Mouse (Mus musculus): Measurements from ENCODE around the gene Bckdha. TPM values are rescaled to one million over a fixed set of nuclear protein-coding genes. Genes with fewer than 3 reads are reported as not detected.

The Bckdha gene
- polyA plus RNA-seq, 1 experiment from 2014 or later: 54.1 TPM

DNA sequence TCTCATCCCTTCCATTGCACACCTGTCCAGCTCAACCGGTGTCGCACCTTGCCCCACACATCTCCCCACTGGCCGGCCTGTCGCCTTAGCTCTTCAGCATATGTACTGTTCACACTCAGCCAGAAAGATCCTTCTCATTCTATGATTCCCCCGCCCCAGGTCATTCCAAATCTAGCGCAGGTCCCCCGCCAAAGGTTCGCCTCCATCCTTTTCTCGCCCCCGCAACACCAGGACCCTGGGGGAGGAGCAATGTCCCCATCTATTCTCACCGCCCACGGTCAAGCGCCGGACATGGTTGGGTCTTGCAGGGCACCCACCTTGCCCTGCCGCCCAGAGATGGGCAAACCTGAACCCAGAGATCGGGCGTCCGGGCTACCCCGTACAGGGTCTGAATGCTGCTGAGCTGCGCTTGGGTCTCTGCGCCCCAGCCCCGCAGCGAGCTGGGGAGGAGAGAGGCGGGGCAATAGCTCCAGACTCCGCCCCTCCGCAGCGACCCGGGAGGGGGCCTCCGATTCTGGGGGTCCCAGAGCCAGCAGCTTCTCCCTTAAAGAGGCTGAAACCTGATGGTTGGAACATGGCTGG is 16.0 kb upstream of the Bckdha start, which contains the start of gene Tmem91:
Gene Tmem91, minus strand, starts transcription at position 448 of the 582 bp plus-strand sequence.
- WGBS: 2% methylated on average over 29 of the region's 29 CpGs
- Histone ChIP-seq H3K9me3 (replicated peaks; ENCODE audit: control insufficient read depth, low read length) (no peaks in the 10 kb centered on the region), H3K4me1 (ENCODE audit: control insufficient read depth, insufficient read depth, low read length) (peaks cover 21% of the 10 kb centered on the region), H3K27me3 (ENCODE audit: control insufficient read depth, insufficient read depth, low read length) (peaks cover 23% of the 10 kb centered on the region), H3K9ac (ENCODE audit: low read length) (peak within 1 kb of the TSS; percentile 56), H3K27ac (ENCODE audit: low read length) (no peak within 1 kb of the TSS), H3K36me3 (ENCODE audit: control insufficient read depth, insufficient read depth, low read length) (no peaks in the 10 kb centered on the region), H3K4me3 (replicated peaks; ENCODE audit: low read length) (peak within 1 kb of the TSS; percentile 41), H3K4me2 (ENCODE audit: low read depth, low read length) (peak within 1 kb of the TSS; percentile 65)
- no peak for ATAC-seq (ENCODE audit: insufficient read depth, low FRiP score)

DNA sequence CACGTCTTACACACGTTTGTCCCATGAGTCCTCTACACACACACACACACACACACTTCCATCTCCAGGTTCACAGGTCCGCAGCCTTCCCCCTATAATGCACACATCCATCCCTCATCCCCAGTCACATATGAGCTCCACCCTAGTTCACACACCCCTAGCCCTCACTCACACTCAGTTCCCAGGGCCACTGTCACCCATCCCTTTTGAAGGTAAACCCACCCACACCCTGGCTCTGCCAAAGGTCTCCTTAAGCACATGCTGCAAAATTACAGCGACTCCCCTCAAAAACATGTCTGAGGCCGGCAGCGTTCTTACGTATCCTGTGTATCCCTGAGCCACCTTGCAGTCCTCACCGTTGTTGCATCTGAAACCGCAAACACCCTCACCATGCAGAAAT is 15.5 kb upstream of the Bckdha start:
- WGBS: 23% methylated on average over 9 of the region's 9 CpGs
- Histone ChIP-seq H3K9me3 (replicated peaks; ENCODE audit: control insufficient read depth, low read length) (no peaks in the 10 kb centered on the region), H3K4me2 (ENCODE audit: low read depth, low read length) (peak overlapping the region; percentile 65), H3K27ac (ENCODE audit: low read length) (no peak overlapping the region), H3K36me3 (ENCODE audit: control insufficient read depth, insufficient read depth, low read length) (no peaks in the 10 kb centered on the region), H3K4me1 (ENCODE audit: control insufficient read depth, insufficient read depth, low read length) (peaks cover 21% of the 10 kb centered on the region), H3K27me3 (ENCODE audit: control insufficient read depth, insufficient read depth, low read length) (peaks cover 23% of the 10 kb centered on the region), H3K9ac (ENCODE audit: low read length) (peak overlapping the region; percentile 56; the same call in 1 of the 2 replicates), H3K4me3 (replicated peaks; ENCODE audit: low read length) (peak overlapping the region; percentile 41)
- no peak for ATAC-seq (ENCODE audit: insufficient read depth, low FRiP score)

DNA sequence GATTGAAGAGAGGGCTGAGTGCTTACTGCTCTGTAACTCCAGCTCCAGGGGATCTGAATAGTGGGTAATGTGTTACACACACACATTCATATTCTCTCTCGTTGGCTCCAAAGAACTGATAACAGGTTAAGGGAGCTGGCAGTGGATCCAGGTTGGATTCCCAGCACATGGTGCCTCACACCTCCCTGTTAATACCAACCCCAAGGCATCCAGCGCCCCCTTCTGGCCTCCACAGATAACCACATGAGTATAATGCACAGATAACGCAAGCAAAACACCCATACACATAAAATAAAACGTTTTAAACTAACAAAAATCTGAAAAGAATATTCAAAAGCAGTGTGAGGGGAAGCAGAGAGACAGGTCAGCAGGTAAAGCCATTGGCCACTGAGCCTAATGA is 13.7 kb upstream of the Bckdha start:
- ATAC-seq (ENCODE audit: insufficient read depth, low FRiP score): no peak
- Histone ChIP-seq H3K27me3 (ENCODE audit: control insufficient read depth, insufficient read depth, low read length) (peaks cover 23% of the 10 kb centered on the region), H3K4me1 (ENCODE audit: control insufficient read depth, insufficient read depth, low read length) (peaks cover 21% of the 10 kb centered on the region), H3K9me3 (replicated peaks; ENCODE audit: control insufficient read depth, low read length) (no peaks in the 10 kb centered on the region), H3K27ac (ENCODE audit: low read length) (no peak overlapping the region), H3K4me3 (replicated peaks; ENCODE audit: low read length) (no peak overlapping the region), H3K36me3 (ENCODE audit: control insufficient read depth, insufficient read depth, low read length) (no peaks in the 10 kb centered on the region), H3K9ac (ENCODE audit: low read length) (no peak overlapping the region), H3K4me2 (ENCODE audit: low read depth, low read length) (no peak overlapping the region)
- WGBS: 51% methylated on average over 4 of the region's 4 CpGs

DNA sequence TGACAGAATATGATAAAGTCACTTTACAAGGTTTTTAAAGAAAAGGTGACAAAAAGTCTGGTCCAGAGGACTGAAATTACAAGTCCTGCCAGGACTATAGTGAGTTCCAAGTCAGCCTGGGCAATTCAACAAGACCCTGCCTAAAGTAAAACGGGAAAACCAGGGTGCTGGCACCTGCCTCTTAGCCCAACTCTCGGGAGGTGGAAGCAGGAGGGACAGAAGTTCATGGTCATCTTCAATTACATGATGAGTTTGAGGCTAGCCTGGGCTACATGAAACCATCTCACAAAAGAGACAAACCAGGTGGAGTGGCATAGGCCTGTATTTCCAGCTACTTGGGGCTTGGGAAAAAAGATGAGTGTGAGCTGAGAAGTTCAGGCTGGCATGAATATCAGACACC is 12.9 kb upstream of the Bckdha start:
- Histone ChIP-seq H3K27me3 (ENCODE audit: control insufficient read depth, insufficient read depth, low read length) (peaks cover 23% of the 10 kb centered on the region), H3K27ac (ENCODE audit: low read length) (no peak overlapping the region), H3K4me3 (replicated peaks; ENCODE audit: low read length) (no peak overlapping the region), H3K9me3 (replicated peaks; ENCODE audit: control insufficient read depth, low read length) (no peaks in the 10 kb centered on the region), H3K36me3 (ENCODE audit: control insufficient read depth, insufficient read depth, low read length) (no peaks in the 10 kb centered on the region), H3K4me1 (ENCODE audit: control insufficient read depth, insufficient read depth, low read length) (peaks cover 21% of the 10 kb centered on the region), H3K4me2 (ENCODE audit: low read depth, low read length) (no peak overlapping the region), H3K9ac (ENCODE audit: low read length) (no peak overlapping the region)
- WGBS: 71% methylated on average over 2 of the region's 2 CpGs
- no peak for ATAC-seq (ENCODE audit: insufficient read depth, low FRiP score)

DNA sequence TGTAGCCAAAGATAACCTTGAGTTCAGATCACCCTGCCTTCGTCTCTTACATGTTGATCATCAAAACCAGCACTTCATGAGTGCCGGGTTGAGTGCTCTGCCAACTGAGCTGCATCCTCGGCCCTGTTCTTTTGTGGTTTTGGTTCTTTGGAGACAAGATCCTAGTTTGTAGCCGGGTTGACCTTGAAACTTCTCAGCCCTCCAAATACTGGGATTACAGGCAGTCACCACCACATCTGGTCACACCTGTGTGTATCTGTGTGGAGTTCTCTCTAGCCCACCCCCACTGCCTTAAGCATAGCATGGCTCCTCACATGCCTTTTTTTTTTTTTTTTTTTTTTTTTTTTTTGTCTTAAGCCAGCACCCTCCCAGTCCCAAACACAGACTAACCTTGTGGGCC is 11.3 kb upstream of the Bckdha start:
- no peak overlapping the region for H3K4me2 ChIP-seq (ENCODE audit: low read depth, low read length)
- no peaks in the 10 kb centered on the region; the same call in 1 of the 2 replicates for H3K36me3 ChIP-seq (ENCODE audit: control insufficient read depth, insufficient read depth, low read length)
- H3K4me3 ChIP-seq (replicated peaks; ENCODE audit: low read length): no peak overlapping the region
- H3K27me3 ChIP-seq (ENCODE audit: control insufficient read depth, insufficient read depth, low read length): peaks cover 17% of the 10 kb centered on the region
- H3K9me3 ChIP-seq (replicated peaks; ENCODE audit: control insufficient read depth, low read length): no peaks in the 10 kb centered on the region
- ATAC-seq (ENCODE audit: insufficient read depth, low FRiP score): no peak
- H3K27ac ChIP-seq (ENCODE audit: low read length): no peak overlapping the region
- WGBS: 88% methylated on average over 4 of the region's 4 CpGs
- H3K4me1 ChIP-seq (ENCODE audit: control insufficient read depth, insufficient read depth, low read length): peaks cover 14% of the 10 kb centered on the region
- H3K9ac ChIP-seq (ENCODE audit: low read length): no peak overlapping the region

DNA sequence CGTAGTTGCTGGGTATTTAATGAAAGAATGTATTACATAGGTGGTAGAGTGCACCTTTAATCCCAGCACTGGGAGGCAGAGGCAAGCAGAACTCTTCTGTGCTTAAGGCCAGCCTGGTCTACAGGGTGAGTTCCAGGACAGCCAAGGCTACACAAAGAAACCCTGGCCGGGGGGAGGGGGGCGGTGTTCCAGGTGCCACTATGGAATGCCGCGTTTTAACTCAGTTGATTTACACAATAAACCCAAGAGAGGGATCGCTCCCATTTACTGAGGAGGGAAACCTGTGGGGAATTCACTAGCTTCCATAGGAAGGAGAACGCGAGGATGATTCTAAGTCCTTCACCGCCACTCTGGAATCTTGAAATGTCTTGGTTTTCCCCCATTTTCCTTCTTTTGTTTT is 10.8 kb upstream of the Bckdha start:
- ATAC-seq (ENCODE audit: insufficient read depth, low FRiP score): no peak

DNA sequence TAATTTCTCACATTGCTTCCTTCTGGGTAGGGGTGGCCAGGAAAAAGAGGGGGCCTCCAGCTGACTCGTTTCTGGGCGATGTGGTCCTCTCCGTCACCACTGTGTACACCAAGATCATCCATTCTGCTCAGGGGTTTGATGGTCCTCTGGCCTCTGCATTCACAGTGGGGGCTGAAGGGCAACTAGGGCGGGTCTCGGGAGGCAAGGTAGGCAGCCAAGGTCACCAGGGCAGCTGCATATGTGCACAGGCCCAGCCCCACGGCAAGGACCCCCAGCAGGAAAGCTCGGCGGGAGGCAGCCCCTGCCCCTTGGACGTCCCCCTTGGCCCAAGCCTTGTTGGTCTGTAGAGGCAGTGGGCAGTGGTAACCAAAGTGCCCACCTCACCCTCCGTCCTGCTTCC is 10.4 kb upstream of the Bckdha start:
- Histone ChIP-seq H3K9me3 (replicated peaks; ENCODE audit: control insufficient read depth, low read length) (no peaks in the 10 kb centered on the region), H3K36me3 (ENCODE audit: control insufficient read depth, insufficient read depth, low read length) (no peaks in the 10 kb centered on the region; the same call in none of the 2 replicates), H3K4me2 (ENCODE audit: low read depth, low read length) (no peak overlapping the region), H3K4me1 (ENCODE audit: control insufficient read depth, insufficient read depth, low read length) (0 out of 2 replicates have a peak, but pooled peaks cover 8% of the 10 kb centered on the region), H3K27me3 (ENCODE audit: control insufficient read depth, insufficient read depth, low read length) (peaks cover 8% of the 10 kb centered on the region), H3K9ac (ENCODE audit: low read length) (no peak overlapping the region), H3K4me3 (replicated peaks; ENCODE audit: low read length) (no peak overlapping the region), H3K27ac (ENCODE audit: low read length) (no peak overlapping the region)
- 79% methylated on average over 10 of the region's 10 CpGs for WGBS
- ATAC-seq (ENCODE audit: insufficient read depth, low FRiP score): no peak

More for the DNA sequence above, 10.8 kb upstream of the Bckdha start:
- Histone ChIP-seq H3K27ac (ENCODE audit: low read length) (no peak overlapping the region), H3K4me1 (ENCODE audit: control insufficient read depth, insufficient read depth, low read length) (peaks cover 11% of the 10 kb centered on the region; the same call in 1 of the 2 replicates), H3K4me2 (ENCODE audit: low read depth, low read length) (no peak overlapping the region), H3K4me3 (replicated peaks; ENCODE audit: low read length) (no peak overlapping the region), H3K9me3 (replicated peaks; ENCODE audit: control insufficient read depth, low read length) (no peaks in the 10 kb centered on the region), H3K36me3 (ENCODE audit: control insufficient read depth, insufficient read depth, low read length) (no peaks in the 10 kb centered on the region; the same call in 1 of the 2 replicates), H3K27me3 (ENCODE audit: control insufficient read depth, insufficient read depth, low read length) (peaks cover 13% of the 10 kb centered on the region), H3K9ac (ENCODE audit: low read length) (no peak overlapping the region)
- 78% methylated on average over 9 of the region's 9 CpGs for WGBS

DNA sequence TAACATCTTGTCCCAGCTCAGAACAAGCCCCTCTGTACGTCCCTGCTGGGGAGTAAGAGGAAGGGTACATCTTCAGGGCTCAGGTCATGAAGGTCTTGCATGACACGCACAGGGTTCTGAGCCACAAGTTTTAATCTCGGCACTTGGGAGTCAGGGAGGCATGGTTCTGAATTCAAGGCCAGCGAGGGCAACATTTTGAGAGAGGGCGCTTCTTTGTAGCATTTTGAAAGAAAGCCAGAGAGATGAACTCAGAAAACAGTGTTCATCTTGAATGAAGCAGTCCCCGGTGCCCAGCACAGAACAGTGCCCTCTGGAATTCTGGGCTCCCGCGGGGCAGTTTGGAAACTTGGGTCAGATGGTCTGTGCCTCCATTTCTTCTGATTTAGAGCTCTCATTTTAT is 7.6 kb upstream of the Bckdha start:
- Histone ChIP-seq H3K9me3 (replicated peaks; ENCODE audit: control insufficient read depth, low read length) (no peaks in the 10 kb centered on the region), H3K27ac (ENCODE audit: low read length) (no peak overlapping the region), H3K9ac (ENCODE audit: low read length) (no peak overlapping the region), H3K36me3 (ENCODE audit: control insufficient read depth, insufficient read depth, low read length) (no peaks in the 10 kb centered on the region; the same call in none of the 2 replicates), H3K4me1 (ENCODE audit: control insufficient read depth, insufficient read depth, low read length) (0 out of 2 replicates have a peak, but pooled peaks cover 8% of the 10 kb centered on the region), H3K27me3 (ENCODE audit: control insufficient read depth, insufficient read depth, low read length) (no peaks in the 10 kb centered on the region), H3K4me2 (ENCODE audit: low read depth, low read length) (no peak overlapping the region), H3K4me3 (replicated peaks; ENCODE audit: low read length) (no peak overlapping the region)
- WGBS: 94% methylated on average over 8 of the region's 8 CpGs
- ATAC-seq (ENCODE audit: insufficient read depth, low FRiP score): no peak

DNA sequence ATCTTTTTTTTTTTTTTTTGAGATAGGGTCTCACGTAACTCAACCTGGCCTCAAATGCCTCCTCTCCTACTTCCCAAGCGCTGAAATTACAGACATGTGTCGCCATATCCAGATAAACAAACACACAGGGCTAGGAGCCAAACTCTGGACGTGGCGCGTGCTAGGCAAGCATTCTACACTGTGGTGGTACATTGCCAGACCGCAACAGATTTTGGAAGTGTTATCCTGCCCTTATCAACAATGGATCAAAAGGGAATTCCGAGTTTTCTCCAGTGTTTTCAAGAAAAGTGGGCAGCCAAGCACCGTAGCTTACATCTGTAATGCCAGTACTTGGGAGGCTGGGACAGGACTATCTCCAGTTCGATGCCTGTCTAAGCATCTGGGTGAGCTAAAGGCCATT is 996 bp downstream of the Bckdha start:
- Histone ChIP-seq H3K9ac (ENCODE audit: low read length) (peak overlapping the region; percentile 78), H3K9me3 (replicated peaks; ENCODE audit: control insufficient read depth, low read length) (no peaks in the 10 kb centered on the region), H3K4me2 (ENCODE audit: low read depth, low read length) (peak overlapping the region; percentile 79), H3K36me3 (ENCODE audit: control insufficient read depth, insufficient read depth, low read length) (no peaks in the 10 kb centered on the region), H3K4me1 (ENCODE audit: control insufficient read depth, insufficient read depth, low read length) (peaks cover 15% of the 10 kb centered on the region; the same call in 1 of the 2 replicates), H3K4me3 (replicated peaks; ENCODE audit: low read length) (peak overlapping the region; percentile 74), H3K27me3 (ENCODE audit: control insufficient read depth, insufficient read depth, low read length) (no peaks in the 10 kb centered on the region), H3K27ac (ENCODE audit: low read length) (no peak overlapping the region)
- WGBS: 29% methylated on average over 10 of the region's 10 CpGs
- ATAC-seq (ENCODE audit: insufficient read depth, low FRiP score): no peak

Data from stomach, embryonic 16.5 days (tissue).